Mouse (Mus musculus): ENCODE measurements around the gene Kcnj1. TPM values are rescaled to one million over a fixed set of nuclear protein-coding genes. Genes with fewer than 3 reads are reported as not detected.

The Kcnj1 gene
- polyA plus RNA-seq, 1 experiment from 2014 or later = not detected

DNA sequence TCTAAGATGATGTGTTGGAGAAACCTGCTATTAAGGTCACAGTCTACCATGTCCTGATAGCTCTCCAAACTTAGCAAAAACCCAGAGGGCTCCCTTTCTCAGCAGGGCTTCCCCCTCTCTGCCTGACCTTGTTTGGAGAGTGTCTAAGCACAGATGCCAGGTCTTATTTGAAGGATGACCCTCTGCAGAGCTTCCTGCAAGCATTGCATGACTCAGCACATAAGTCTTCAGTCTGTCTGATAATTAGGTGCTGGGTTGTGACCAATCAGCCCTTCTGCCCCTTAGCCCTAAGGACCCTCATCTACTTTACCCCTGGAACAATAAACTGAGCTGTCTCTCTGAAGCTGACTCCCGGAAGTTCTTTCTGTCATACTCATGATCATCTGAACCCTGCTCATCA is 11.5 kb upstream of the Kcnj1 start:
- no peaks in the 10 kb centered on the region for H3K36me3 ChIP-seq
- H3K27me3 ChIP-seq (replicated peaks) = no peaks in the 10 kb centered on the region
- H3K4me1 ChIP-seq = no peaks in the 10 kb centered on the region
- no peaks in the 10 kb centered on the region for H3K9me3 ChIP-seq (replicated peaks)
- no peak for ATAC-seq (ENCODE audit: low FRiP score)
- no peak overlapping the region for H3K4me3 ChIP-seq (replicated peaks)
- 89% methylated on average over 1 of the region's 1 CpGs for WGBS
- H3K27ac ChIP-seq (replicated peaks) = no peak overlapping the region
- no peak overlapping the region for H3K9ac ChIP-seq (replicated peaks)
- H3K4me2 ChIP-seq = no peak overlapping the region

DNA sequence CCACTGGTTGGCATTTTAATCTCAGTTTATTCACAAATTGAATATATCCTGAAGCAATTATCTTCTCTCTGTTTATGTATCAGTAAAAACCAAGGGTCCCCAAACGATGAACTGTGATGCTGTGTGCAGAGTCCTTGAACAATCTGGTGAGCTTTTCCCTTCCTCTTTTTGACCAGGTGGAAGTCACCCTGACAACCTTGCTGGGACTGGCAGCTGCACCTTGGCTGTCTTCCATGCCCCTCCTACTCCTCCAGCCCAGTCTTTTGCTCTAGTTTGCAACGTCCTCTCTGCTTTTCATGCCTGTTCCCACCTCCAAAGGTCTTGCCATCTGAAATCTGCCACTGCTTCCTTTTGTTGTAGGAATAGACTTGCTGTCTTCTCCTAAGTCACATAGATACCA is 3.5 kb upstream of the Kcnj1 start:
- Histone ChIP-seq H3K27ac (replicated peaks) (no peak overlapping the region), H3K36me3 (no peaks in the 10 kb centered on the region), H3K27me3 (replicated peaks) (no peaks in the 10 kb centered on the region), H3K9me3 (replicated peaks) (no peaks in the 10 kb centered on the region), H3K4me3 (replicated peaks) (no peak overlapping the region), H3K4me1 (no peaks in the 10 kb centered on the region), H3K4me2 (no peak overlapping the region), H3K9ac (replicated peaks) (no peak overlapping the region)
- WGBS = 24% methylated on average over 2 of the region's 2 CpGs
- ATAC-seq (ENCODE audit: low FRiP score) = no peak

- Histone ChIP-seq H3K9ac (replicated peaks) (no peak overlapping the region), H3K36me3 (no peaks in the 10 kb centered on the region), H3K9me3 (replicated peaks) (no peaks in the 10 kb centered on the region), H3K4me2 (no peak overlapping the region), H3K27me3 (replicated peaks) (no peaks in the 10 kb centered on the region), H3K27ac (replicated peaks) (no peak overlapping the region), H3K4me1 (no peaks in the 10 kb centered on the region), H3K4me3 (replicated peaks) (no peak overlapping the region)
- 36% methylated on average over 6 of the region's 6 CpGs for WGBS
- no peak for ATAC-seq (ENCODE audit: low FRiP score)
These were observed 2.9 kb upstream of the Kcnj1 start for GRCm38 (mm10) chr9:32369388-32369787.

DNA sequence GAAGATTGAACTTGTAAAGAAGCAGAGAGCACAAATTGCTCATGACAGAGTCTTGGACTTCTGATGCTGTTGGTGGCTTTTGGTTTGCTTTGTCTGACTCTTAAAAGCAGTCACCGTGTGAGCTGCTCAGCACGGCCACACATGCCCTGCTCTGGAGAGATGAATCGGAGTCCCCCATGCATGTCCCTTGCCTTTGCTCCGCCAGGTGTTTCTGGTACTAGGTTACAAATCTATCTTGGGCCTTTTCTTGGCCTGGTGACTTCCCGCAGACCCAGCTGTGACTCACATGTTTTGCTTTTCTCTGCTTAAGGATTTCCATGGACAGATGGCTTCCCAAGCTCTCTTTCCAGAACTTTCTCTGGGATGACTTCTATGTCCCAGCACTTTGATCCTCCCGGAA is 1.4 kb downstream of the Kcnj1 start:
- Histone ChIP-seq H3K27me3 (replicated peaks) (no peaks in the 10 kb centered on the region), H3K4me1 (no peaks in the 10 kb centered on the region), H3K4me3 (replicated peaks) (no peak overlapping the region), H3K9ac (replicated peaks) (no peak overlapping the region), H3K4me2 (no peak overlapping the region), H3K9me3 (replicated peaks) (no peaks in the 10 kb centered on the region), H3K27ac (replicated peaks) (no peak overlapping the region), H3K36me3 (no peaks in the 10 kb centered on the region)
- WGBS = 95% methylated on average over 6 of the region's 6 CpGs
- ATAC-seq (ENCODE audit: low FRiP score) = no peak

GRCm38 (mm10) chr9:32376031-32376430 is 3.7 kb downstream of the Kcnj1 start:
- H3K36me3 ChIP-seq = no peaks in the 10 kb centered on the region
- WGBS = 91% methylated on average over 7 of the region's 7 CpGs
- H3K27me3 ChIP-seq (replicated peaks) = no peaks in the 10 kb centered on the region
- no peak overlapping the region for H3K4me2 ChIP-seq
- H3K27ac ChIP-seq (replicated peaks) = no peak overlapping the region
- no peak overlapping the region for H3K4me3 ChIP-seq (replicated peaks)
- no peak for ATAC-seq (ENCODE audit: low FRiP score)
- H3K9me3 ChIP-seq (replicated peaks) = no peaks in the 10 kb centered on the region
- H3K4me1 ChIP-seq = no peaks in the 10 kb centered on the region
- H3K9ac ChIP-seq (replicated peaks) = no peak overlapping the region

DNA sequence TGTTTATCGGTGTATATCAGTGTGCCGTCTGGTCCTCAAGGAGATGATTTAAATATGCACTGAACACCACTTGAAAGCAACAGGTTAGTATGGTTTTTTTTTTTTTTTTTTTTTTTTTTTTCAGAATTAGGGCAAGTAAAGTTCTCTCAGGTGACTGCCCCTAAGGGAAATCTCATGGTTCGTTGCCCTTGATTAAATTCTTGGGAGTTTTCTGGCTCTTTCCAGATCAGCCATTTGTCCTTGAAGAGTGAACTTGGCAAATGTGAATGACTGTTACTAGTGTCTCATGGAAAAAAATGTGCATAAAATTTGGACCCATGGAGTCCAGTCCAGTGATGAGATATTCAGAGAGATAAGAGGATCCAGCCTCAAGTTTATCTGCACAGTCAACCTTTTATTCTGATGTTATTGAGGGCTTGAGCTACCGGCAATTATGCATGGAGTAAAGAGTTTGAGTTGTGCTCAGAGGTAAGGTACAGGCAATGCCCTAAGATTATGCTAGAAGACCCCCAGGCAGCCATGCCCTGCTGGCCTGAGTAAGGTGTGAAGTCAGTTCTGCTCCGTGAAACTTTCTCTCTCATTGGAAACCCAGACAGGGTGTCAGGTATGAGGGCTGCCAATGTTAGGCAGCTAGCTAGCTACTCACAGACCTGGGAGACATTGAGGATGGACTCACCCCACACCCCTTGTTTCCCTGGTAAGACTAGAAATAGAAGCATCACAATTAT is 4.7 kb downstream of the Kcnj1 start:
- 89% methylated on average over 5 of the region's 5 CpGs for WGBS
- H3K4me2 ChIP-seq = no peak overlapping the region
- ATAC-seq (ENCODE audit: low FRiP score) = no peak
- no peaks in the 10 kb centered on the region for H3K4me1 ChIP-seq
- no peaks in the 10 kb centered on the region for H3K36me3 ChIP-seq
- H3K4me3 ChIP-seq (replicated peaks) = no peak overlapping the region
- H3K9ac ChIP-seq (replicated peaks) = no peak overlapping the region
- no peaks in the 10 kb centered on the region for H3K9me3 ChIP-seq (replicated peaks)
- no peak overlapping the region for H3K27ac ChIP-seq (replicated peaks)
- H3K27me3 ChIP-seq (replicated peaks) = no peaks in the 10 kb centered on the region

DNA sequence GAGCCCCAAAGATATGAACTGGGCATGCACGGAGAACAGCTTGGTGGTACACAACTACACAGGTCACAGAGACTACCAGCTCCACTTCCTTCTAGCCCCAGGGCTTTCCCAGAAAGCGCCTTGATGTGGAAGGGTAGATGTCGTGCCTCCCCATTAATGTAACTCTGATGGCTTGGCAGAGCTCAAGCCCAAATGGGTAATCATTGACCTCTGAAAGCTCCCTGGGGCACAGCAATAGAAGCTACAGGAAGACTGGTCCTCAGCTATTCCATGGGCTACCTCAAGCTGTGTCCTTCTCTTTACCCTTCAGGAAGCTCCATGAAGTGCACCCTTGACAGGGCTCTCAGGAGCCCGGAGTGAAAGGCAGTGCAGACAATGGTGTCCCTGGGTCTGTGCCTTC is 12.6 kb downstream of the Kcnj1 start:
- H3K27me3 ChIP-seq (replicated peaks) = no peaks in the 10 kb centered on the region
- no peak overlapping the region for H3K4me2 ChIP-seq
- no peak for ATAC-seq (ENCODE audit: low FRiP score)
- H3K27ac ChIP-seq (replicated peaks) = no peak overlapping the region
- no peaks in the 10 kb centered on the region for H3K9me3 ChIP-seq (replicated peaks)
- no peak overlapping the region for H3K9ac ChIP-seq (replicated peaks)
- WGBS = 84% methylated on average over 4 of the region's 4 CpGs
- no peaks in the 10 kb centered on the region for H3K4me1 ChIP-seq
- no peak overlapping the region for H3K4me3 ChIP-seq (replicated peaks)
- H3K36me3 ChIP-seq = no peaks in the 10 kb centered on the region

GRCm38 (mm10) chr9:32388120-32388519 is 15.8 kb downstream of the Kcnj1 start:
- no peaks in the 10 kb centered on the region for H3K36me3 ChIP-seq
- no peak overlapping the region for H3K9ac ChIP-seq (replicated peaks)
- no peaks in the 10 kb centered on the region for H3K4me1 ChIP-seq
- no peaks in the 10 kb centered on the region for H3K27me3 ChIP-seq (replicated peaks)
- ATAC-seq (ENCODE audit: low FRiP score) = no peak
- H3K27ac ChIP-seq (replicated peaks) = no peak overlapping the region
- WGBS = 97% methylated on average over 1 of the region's 1 CpGs
- no peak overlapping the region for H3K4me3 ChIP-seq (replicated peaks)
- no peaks in the 10 kb centered on the region for H3K9me3 ChIP-seq (replicated peaks)
- H3K4me2 ChIP-seq = no peak overlapping the region

GRCm38 (mm10) chr9:32391092-32391491 is 18.8 kb downstream of the Kcnj1 start:
- Histone ChIP-seq H3K9ac (replicated peaks) (no peak overlapping the region), H3K4me3 (replicated peaks) (no peak overlapping the region), H3K4me2 (no peak overlapping the region), H3K36me3 (no peaks in the 10 kb centered on the region), H3K9me3 (replicated peaks) (no peaks in the 10 kb centered on the region), H3K4me1 (no peaks in the 10 kb centered on the region), H3K27ac (replicated peaks) (no peak overlapping the region), H3K27me3 (replicated peaks) (no peaks in the 10 kb centered on the region)
- no peak for ATAC-seq (ENCODE audit: low FRiP score)
- 84% methylated on average over 5 of the region's 5 CpGs for WGBS

GRCm38 (mm10) chr9:32391701-32392100 is 19.4 kb downstream of the Kcnj1 start:
- ATAC-seq (ENCODE audit: low FRiP score) = no peak
- no peak overlapping the region for H3K9ac ChIP-seq (replicated peaks)
- H3K27ac ChIP-seq (replicated peaks) = no peak overlapping the region
- no peak overlapping the region for H3K4me3 ChIP-seq (replicated peaks)
- no peaks in the 10 kb centered on the region for H3K9me3 ChIP-seq (replicated peaks)
- H3K36me3 ChIP-seq = no peaks in the 10 kb centered on the region
- no peak overlapping the region for H3K4me2 ChIP-seq
- no peaks in the 10 kb centered on the region for H3K4me1 ChIP-seq
- 84% methylated on average over 9 of the region's 9 CpGs for WGBS
- H3K27me3 ChIP-seq (replicated peaks) = no peaks in the 10 kb centered on the region

DNA sequence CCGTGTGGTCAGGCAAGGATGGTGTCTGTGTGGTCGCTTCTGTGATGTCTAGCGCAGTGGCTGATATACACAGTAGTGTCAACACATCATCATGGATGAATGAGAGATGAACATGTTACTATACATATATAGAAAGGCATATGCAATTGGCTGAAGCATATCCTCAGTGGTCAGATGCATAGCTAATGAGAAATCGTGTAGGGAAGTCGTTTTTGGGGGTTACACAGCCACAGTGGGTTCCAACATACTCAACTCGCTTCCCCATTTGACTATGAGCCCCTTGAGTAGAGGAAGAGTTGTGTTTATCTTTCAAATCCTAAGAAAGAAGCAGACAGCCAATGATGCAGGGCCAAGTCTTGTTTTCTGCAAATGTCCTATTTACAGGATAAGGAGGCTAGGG is 20.4 kb downstream of the Kcnj1 start:
- H3K27me3 ChIP-seq (replicated peaks) = no peaks in the 10 kb centered on the region
- no peaks in the 10 kb centered on the region for H3K36me3 ChIP-seq
- H3K9me3 ChIP-seq (replicated peaks) = no peaks in the 10 kb centered on the region
- H3K4me2 ChIP-seq = no peak overlapping the region
- no peak overlapping the region for H3K9ac ChIP-seq (replicated peaks)
- 87% methylated on average over 6 of the region's 6 CpGs for WGBS
- no peak overlapping the region for H3K4me3 ChIP-seq (replicated peaks)
- H3K27ac ChIP-seq (replicated peaks) = no peak overlapping the region
- H3K4me1 ChIP-seq = no peaks in the 10 kb centered on the region
- no peak for ATAC-seq (ENCODE audit: low FRiP score)

- Histone ChIP-seq H3K4me1 (no peaks in the 10 kb centered on the region), H3K9me3 (replicated peaks) (no peaks in the 10 kb centered on the region), H3K36me3 (no peaks in the 10 kb centered on the region), H3K27me3 (replicated peaks) (no peaks in the 10 kb centered on the region), H3K4me3 (replicated peaks) (no peak overlapping the region), H3K27ac (replicated peaks) (no peak overlapping the region), H3K9ac (replicated peaks) (no peak overlapping the region), H3K4me2 (no peak overlapping the region)
- no peak for ATAC-seq (ENCODE audit: low FRiP score)
- 97% methylated on average over 4 of the region's 4 CpGs for WGBS
These were observed 22.5 kb downstream of the Kcnj1 start for GRCm38 (mm10) chr9:32394761-32395161.
